Mouse (Mus musculus) thymus, adult 2 months (tissue): ENCODE data around the gene Tnxb.

Source experiments
- CTCF ChIP-seq: fragments of 200-500 bp; IDR thresholded peaks from 2 replicates; pipeline ENCODE4 v1.5.1; 2012; ENCODE audit warnings: mild to moderate bottlenecking, control low read depth, low read length, moderate library complexity, borderline replicate concordance; ENCODE audit not compliant: control insufficient read depth, poor library complexity, insufficient read depth; ENCODE audit errors: extremely low read depth
- POLR2A ChIP-seq: fragments of 200-500 bp; IDR thresholded peaks from 2 replicates; pipeline ENCODE4 v1.6.1; 2012; ENCODE audit warnings: mild to moderate bottlenecking, low read length, control low read depth, moderate library complexity; ENCODE audit not compliant: control insufficient read depth, poor library complexity, insufficient read depth; ENCODE audit errors: extremely low read depth

DNA sequence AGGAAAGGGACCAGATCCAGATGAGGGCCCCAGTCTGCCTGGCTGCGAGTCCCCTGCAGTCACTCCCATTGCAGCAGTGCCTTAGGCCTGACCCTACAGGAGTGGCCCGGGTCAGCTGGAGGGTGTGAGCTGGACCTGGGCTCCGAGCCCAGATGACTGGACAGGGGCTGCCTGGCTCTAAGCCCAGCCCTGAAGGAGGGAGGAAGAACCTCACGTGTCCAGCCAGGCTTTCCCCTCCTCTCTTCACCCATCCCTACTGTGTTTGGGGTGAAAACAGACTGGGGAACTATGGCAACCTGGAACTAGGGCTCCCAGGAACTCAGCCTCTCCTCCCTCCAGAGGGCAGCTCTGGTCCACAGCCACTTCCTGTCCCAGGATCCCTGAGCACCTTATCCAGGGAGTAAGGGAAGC is 14.7 kb upstream of the Tnxb start:
- TF ChIP-seq CTCF: no peak
- TF ChIP-seq POLR2A: no peak
